Mouse (Mus musculus) C2C12 (cell line): ENCODE results near the gene Tlr12.

Source experiments
- CTCF ChIP-seq: IDR thresholded peaks from one replicate; pipeline ENCODE4 v1.5.1; 2011; ENCODE audit not compliant: control insufficient read depth, insufficient read depth, insufficient read length
- FOSL1 ChIP-seq: IDR thresholded peaks from one replicate; pipeline ENCODE4 v1.8.0; 2011; ENCODE audit warnings: mild to moderate bottlenecking, low read length; ENCODE audit not compliant: poor library complexity, insufficient read depth, severe bottlenecking

GRCm38 (mm10) chr4:128594062-128594461, 24.4 kb downstream of the Tlr12 start:
- no peak for TF ChIP-seq CTCF
- no peak for TF ChIP-seq FOSL1
